Mouse (Mus musculus) right cerebral cortex, postnatal 10 days (tissue): ENCODE data around the gene Ppp6r2.
A peak's percentile ranks its signal among the peaks of the same experiment; 100 is the strongest.

ENCODE experiments used
- DNase-seq, 2 experiments: peaks; one replicate each; pipeline ENCODE4 v3.0.0; 2021; ENCODE audit warnings: low spot score in 2 of 2

Ppp6r2 gene

DNA sequence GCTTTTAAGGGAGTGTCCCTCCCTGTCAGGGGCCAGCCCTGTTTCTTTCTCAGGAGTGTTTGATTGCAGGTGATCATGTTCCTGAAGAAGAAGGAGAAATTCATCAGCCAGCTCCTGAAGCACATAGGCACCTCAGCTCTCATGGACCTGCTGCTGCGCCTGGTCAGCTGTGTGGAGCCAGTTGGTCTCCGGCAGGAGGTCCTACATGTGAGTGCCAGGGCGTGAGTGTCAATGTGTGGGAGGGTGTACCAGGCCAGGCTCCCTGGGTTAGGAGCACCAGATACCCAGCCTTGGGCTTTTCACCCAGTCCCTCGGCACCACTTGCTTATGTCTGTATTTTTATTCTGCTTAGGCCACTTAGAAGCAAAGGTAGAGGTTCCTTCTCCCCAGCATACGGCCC, 47.6 kb downstream of the Ppp6r2 start:
- DNase-seq, result no peak

DNA sequence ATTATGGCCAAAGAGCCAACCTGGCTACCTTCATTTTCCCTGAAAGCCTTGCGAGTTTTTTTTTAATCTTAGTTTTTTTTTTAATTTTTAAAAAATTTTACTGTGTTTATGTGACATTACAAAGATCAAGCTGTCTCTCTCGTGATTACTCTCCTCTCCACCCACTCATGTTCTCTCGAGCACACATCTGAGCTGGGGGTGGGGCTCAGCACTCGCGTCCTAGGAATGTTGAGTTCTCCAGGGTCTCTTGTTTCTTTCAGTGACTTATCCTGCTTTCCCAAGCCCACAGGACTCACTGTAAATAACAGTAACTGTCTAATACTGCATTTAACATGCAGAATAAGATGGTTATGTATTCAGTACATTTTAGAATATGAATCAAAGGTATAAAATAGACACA, 53.1 kb downstream of the Ppp6r2 start:
- DNase-seq, result no peak

DNA sequence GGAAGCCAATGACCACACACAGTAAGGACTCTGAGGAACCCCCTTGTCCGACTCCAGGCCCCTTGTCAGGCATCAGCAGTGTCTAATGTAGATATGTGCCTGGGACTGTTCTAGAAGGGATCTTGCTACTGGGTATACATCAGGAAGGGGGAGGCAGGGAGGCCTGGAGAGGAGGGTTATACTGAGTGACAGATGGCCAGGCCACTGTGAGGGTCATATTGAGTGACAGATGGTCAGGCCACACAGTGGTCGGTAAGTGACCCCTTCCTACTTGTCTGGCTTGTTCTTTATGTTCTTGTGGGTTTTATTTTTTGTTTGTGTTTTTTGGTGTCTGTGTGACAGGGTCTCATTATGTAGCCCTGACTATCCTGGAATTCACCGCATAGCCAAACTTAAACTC, 64.1 kb downstream of the Ppp6r2 start:
- no peak for DNase-seq

DNA sequence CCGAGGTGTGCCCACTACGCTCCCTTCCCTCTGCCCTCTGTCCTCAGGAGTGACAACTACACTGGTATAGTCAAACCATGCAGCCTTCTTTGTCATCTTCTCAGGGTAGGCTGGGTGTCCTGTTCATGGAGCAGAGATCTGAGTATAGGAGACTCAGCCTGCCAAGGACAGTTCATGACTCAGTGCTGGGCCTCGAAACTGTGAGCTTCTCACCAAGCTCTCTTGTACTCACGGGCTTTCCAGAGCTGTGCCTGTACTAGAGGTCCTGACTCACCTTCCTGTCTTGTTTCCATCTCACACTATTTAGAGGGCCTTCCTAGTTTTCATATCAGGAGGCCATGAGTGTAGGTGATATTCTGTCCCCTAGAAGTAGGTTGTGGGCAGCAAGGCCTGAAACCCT, 66.0 kb downstream of the Ppp6r2 start:
- DNase-seq, result no peak

DNA sequence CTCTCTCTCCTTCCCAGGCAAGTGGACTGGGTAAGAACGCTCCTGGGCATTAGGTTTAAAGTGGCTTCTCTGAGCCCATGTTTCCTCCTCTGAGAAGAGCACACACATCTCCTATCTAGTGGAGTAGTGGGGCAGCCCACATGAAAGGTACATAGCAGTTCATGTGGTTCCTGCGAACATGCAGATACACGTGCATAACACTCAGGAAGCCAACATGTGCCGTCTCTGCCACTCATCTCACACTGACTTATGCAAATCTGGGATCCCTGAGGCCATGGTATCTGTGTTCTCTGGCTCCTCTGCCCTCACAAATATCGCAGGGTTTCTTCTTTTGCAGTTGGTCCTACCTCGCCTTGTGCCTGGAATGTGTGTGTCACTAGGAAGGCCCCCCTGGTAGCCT, 71.2 kb downstream of the Ppp6r2 start:
- DNase-seq, result no peak

DNA sequence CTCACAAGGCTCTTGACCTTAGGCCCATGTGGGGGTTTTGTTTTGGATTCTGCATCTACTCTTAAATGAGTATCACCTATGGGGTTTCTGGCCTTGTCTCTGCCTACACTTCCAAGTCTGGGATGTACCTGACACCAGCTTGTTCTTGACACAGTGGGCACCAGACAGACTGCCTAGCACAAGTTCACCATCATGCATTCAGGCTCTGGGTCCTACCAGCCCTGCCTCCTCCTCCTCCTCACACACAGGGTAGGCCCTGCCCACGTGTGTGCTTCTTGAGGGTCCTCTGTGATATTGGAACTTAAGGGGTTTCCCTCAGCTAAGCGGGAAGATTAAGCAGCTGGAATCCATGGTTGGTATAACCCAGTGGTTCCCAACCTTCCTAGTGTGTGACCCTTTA, 72.7 kb downstream of the Ppp6r2 start:
- DNase-seq, result no peak

DNA sequence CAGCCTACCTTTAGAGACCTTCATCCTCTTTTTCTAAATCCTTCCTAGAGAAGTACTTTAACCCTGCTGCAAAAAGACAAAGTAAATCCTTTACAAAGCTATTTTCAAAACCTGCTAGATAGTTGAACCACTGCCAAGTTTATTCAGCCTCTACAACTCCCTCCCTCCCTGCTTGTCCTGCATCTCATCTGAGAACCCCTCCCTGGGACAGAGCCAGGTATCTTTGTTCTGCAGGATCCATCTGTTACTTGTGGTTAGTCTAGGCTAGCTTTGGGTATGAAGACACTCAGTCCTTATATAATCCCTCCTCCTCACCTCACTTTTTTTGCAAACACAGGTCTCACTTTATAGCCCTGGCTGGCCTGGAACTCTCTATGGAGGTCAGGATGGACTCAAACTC, 73.7 kb downstream of the Ppp6r2 start:
- DNase-seq, result no peak

DNA sequence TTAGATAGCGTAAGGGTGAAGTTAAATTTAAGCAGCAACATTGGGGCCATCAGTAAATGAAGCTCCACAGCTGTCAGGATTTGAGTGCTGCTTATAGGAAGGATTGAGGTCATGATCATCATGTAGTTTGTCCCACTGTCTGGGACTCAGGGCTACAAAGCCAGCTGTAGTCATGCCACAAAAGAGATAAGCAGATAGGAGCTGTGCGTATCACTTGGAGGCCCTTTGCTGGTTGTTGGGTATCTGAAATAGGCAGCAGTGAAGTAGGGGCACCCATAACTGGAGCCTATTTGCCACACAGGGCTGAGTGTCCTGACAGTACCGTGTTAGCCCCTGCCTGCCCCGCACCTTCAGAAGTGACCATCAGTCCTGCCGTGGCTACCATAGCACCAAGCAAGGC, 74.1 kb downstream of the Ppp6r2 start:
- DNase-seq, result no peak

DNA sequence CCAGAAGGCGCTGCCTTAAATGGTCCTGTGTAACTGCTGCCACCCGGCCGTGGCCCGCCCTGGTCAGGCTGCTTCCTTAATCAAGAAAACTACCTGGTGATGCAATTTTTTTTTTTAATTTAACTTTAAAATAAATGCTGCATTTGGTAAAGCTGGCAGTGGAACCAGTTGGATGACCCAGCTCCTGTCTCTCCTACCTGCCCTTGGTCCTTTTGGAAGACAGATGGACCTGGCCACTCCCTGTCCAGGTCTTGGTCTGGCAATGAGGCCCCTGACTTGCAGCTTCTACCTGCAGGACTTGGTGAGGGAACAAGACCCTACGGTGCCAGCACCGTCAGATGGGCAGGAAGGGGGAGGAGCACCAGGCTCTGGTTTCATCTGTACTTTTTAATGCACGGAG, 74.8 kb downstream of the Ppp6r2 start:
- no peak for DNase-seq

DNA sequence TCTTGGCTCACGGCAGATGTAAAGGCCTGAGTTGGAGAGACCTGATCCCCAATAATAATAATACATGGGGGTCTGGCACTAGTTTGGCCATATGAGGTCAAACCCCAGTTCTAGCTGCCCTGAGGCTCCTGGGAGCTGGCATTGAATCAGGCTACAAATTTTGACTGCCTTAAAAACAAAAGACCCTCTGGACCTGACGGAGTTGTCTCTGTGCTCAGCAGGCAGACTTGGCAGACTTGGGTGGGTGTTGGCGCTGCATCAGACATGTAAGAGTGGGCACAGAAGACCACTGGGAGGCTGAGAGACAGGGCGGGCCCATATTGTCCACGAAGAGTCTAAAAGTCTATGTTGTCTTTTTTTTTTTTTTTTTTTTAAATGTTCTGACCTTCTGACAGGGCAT, 75.2 kb downstream of the Ppp6r2 start:
- DNase-seq, result no peak

DNA sequence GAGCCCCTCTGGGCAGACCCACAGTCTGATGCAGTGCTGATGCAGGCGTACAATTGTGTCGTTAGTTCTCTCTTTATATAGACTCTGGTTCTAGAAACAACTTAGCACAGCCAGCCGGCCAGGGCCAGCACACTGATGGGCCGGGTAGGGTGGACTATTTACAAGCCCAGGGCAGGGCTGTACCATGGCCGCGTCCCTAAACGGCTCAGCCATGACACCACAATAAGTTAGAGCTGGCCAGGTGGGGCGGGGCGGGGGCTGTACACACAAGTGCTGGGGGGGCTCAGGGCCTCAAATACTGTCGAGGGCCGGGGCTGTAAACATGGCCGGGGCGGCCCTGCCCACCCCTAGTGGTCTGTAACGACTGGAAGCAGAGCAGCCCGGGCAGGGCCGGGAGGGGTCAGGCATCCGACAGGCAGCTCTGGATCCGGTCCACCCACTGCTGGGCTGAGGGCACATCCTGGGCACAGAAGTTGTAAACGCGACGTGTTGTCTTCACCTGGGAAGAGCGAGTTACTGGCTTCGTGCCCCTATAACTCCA, 76.9 kb downstream of the Ppp6r2 start:
- no peak for DNase-seq

DNA sequence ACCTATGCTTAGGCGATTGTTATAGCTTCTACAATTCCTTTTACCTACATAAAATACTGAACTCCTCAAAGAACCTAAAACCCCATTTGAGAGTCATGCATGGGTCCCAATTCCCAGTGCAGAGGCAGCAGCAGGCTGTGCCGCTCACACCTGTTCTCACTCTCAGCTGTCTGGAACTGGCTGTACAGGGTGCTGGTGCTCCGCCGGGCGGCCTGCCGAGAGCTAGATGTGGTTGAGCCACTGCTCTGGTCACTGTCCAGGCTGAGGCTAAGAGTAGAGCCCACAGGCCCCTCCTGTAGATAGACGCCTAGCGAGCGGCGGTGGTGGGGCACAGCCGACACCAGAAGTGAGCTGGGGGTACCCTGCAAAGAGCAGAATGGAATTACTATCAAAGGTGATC, 78.1 kb downstream of the Ppp6r2 start:
- DNase-seq, result no peak

DNA sequence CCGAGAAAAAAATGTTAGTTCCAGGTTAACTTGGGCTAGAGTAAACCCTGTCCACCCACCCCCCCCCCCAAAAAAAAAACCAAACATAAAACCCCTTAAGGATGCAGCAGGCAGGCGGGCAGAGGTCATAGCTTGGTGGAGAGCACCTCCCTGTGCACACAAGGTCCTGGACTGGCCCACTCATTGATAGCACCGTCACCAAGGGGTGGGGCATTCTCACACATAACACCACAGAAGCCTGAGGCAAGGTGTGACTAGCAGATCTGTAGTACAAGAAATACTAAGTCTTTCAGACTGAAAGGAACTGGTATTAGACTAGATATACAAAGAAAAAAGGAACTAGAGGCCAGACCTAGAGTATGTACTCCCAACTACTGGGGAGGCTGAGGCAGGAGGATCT, 80.2 kb downstream of the Ppp6r2 start:
- no peak for DNase-seq

DNA sequence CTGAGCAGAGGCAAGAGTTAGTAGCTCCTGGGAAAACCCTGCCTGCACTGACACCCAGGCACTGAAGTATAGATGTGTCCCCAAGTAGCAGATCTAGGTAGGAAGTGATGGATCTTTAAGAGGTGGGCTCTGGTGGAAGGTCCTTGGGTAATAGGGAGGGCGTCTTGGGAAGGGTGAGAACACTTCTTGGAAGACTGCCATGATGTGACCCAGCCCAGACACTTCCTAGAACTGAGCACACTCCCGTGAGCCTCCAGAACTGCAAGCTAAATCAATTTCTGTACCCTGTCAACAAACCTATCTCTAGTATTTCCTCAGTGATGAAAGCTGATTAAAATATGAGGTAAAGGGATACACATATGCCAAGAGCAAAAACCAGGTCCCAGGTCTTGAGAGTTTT, 81.4 kb downstream of the Ppp6r2 start:
- DNase-seq, result no peak

DNA sequence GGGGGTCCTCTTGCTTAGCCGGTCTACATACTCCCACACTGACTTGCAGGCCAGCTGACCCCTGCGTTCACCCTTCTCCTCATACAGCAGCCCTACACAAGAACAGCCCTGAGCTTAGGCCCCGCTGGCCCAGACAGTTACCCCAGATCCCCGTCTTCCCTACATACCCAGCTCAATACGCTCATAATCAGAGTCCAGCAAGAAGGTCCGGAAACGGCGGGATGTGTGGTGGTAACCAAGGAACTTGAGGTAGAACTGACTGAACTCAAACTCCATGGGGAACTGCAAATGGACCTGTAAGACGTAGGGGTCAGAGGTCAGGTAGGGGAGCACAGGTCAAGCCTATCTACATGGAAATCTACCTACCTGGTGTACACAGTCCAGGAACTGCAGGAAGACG, 82.4 kb downstream of the Ppp6r2 start:
- DNase-seq, result no peak

DNA sequence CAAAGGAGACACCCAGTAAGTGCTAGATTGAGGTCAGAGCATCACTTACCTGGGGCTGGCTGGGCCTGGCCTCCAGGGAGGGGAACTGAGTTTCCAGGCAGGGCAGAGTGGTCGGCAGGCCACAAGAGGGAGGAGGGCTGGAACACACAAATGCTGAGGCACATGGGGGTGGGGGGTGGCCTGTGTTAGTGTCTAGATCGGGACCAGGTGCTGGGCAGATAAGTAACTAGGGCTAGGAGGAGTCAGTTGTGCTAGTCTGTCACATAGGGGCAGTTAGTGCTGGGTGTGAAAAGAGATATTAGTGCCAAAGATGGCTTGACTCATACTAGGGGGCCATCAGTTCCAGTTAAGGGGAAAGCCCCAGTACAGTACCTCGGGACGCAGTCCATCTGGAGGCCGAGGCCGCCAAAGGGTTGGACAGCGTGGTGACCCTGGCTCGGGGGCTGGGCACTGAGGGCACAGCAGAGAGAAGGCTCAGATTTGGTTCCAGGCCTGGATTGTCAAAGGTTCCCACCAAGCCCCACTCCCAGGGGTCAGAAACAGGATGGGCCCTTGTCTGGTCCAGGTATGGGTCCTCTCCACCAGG, 84.3 kb downstream of the Ppp6r2 start:
- DNase-seq, result no peak

DNA sequence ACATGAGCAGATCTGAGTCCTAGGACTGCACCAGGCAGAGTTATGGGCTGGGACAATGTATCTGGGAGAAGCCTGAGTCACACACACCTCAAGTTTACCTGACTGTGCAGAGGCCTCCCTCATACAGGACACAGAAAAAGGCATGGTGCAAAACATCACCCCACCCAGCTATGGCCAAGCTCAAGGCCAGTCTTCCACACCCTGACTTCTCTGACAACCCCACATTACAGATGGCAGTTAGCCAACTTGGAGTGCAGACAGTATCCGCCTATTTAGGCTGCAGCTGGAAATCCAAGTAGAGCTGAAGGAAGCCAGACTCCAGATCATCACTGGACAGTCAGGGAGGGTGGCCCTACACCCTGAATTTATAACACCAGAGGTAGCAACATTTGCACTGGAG, 85.1 kb downstream of the Ppp6r2 start:
- DNase-seq, result no peak

DNA sequence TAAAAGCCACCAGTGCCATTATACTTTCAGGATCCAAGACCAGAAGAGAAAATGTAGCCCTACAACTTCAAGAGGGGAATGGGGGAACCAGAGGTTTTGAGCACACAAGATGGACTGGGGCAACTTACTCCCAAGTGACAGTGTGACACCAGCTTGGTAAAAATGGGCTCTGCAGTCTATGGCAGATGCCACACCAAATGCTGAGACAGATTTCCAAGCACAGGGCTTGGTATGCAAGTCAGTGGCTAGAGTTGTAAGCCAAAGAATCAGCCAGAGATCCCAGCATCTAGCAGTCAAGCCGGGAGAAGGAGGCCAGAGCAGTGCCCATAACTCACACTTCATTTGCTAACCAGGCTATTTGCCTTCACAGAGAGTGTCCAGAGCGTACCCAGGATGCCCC, 86.3 kb downstream of the Ppp6r2 start:
- DNase-seq, result no peak

DNA sequence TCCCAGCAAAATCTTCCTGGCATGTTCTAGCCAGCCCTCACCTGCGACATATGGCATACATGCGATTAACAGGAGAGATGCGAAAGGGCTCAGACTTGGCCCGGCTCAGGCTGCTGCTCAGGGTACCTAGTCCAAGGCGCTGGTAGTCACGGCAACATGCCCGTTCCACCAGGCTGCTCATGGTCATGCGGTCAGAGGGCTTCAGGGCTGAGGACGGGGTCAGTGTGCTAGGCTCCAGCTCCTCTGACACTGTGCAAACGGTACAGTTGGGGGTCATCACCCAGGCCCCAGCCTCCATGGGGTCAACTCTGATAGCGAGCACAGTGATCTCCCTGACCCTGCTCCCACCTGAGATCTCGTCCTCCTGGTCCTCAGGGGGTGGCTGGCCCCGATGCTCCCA, 88.8 kb downstream of the Ppp6r2 start:
- no peak for DNase-seq

DNA sequence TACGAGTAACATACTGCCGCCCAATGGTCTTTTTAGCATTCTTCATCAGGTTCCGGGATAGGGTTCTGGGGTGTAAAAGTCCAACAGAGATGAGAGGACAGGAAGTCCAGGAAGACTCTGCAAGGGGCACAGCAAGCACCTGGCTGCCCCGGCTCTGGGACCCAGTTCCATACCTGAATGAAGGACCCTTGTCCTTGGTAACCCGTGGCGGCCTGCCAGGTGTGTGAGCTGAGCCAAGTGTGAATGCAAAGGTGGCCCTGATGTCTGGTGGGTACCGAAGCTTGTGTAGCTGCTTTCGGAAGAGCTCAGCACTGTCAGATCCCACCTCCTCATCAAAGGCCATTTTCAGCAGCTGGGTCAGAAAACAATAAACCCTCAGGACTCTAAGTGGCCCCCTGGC, 89.2 kb downstream of the Ppp6r2 start:
- DNase-seq, result no peak

DNA sequence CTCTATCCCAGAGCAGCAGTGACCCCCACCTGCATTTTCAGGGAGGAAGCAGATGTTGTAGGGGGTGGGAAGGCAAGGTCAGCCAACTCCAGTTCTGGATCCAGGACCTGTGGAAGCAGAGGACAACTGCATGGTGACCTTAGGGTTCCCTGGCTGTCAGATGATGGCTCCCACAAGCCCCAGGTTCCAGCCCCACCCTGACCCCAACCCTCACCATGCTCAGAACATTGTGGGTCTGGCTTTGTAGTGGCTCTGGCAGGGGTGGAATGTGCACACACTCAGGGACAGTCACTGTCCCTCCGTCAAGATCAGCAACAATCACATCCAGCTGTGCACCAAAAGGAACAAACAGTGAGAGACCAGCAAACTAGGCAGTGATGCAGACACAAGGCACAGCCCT, 94.6 kb downstream of the Ppp6r2 start:
- DNase-seq, result no peak

DNA sequence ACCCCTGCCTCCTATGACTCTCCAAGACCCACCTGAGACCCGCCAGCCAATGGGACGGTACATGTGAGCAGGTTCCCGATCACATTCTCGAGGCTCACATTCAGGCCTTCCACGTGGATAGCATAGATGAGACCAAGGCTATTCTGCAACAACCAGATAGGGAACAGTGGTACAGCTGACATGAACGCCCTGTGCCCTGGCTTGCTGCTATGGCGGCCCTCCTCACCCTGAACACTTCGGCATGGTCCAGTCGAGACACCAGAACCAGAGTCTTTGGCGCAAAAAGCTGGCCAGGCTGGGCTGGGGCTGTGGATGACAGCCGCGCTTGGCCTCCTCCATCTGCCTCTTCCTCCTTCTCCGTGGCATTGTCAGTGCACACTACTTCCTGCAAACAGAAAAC, 96.1 kb downstream of the Ppp6r2 start:
- DNase-seq, result peak; percentile 18 to 20

DNA sequence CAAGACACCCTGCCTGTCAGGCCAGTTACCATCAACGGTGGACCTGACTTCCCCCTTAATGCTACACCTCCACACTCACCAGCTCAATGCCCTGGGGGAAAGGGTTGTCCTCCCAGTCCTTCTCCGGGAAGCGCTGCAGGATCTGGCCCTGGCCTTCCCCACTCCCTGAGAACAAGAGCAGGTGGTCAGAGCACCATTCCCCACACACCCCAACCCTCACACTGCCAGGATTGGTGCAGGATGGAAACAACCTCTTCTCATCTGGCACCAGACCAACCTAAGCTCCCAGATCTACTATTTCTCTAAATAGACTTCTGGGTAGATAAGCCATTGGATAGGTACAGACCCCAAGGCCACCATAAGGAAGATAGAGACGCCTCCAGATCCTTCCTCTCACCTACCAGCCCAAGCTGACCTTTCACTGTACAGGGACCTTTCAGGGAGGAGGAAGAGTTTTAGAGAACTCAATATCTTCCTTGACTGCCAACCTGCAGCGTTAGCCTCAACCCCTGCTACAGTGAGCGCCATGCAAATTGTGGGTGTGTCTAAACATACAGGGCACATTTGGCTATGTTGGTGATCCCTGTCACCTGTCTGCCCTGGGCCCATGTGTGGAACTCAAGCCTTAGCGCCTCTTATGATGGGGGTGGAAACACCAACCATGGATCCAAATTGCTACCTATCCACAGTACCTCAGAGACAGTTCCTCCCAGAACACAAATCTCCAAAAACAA, 97.2 kb downstream of the Ppp6r2 start:
- DNase-seq, result peak; percentile 23 to 26
